Mouse (Mus musculus) intestine, embryonic 14.5 days (tissue): ENCODE data around the gene Ppp2r3a. TPM values are rescaled to one million over a fixed set of nuclear protein-coding genes. Genes with fewer than 3 reads are reported as not detected.

Experiments
- ATAC-seq: fragments of 200-750 bp; cut with Nextera tagmentation; replicated peaks from 2 replicates; pipeline ENCODE4 v1.8.0; 2017; ENCODE audit warnings: low read depth, moderate number of reproducible peaks, moderate TSS enrichment, moderate library complexity; ENCODE audit not compliant: low FRiP score, low TSS enrichment
- DNase-seq: peaks from one replicate; pipeline ENCODE4 v3.0.0-alpha.2; 2018; ENCODE audit warnings: low spot score
- H3K27ac ChIP-seq: fragments of 300-500 bp; sonication (generic); 2 replicates; pipeline ENCODE4 v1.5.1; 2014; ENCODE audit warnings: low read depth, mild to moderate bottlenecking, control low read depth
- H3K27me3 ChIP-seq: fragments of 300-500 bp; sonication (generic); replicated peaks from 2 replicates; pipeline ENCODE4 v1.6.1; 2014; ENCODE audit warnings: low read length, control low read depth; ENCODE audit not compliant: control insufficient read depth, insufficient read depth
- H3K36me3 ChIP-seq: fragments of 300-500 bp; sonication (generic); 2 replicates; pipeline ENCODE4 v1.6.1; 2014; ENCODE audit warnings: low read length, control low read depth; ENCODE audit not compliant: control insufficient read depth, insufficient read depth
- H3K4me1 ChIP-seq: fragments of 300-500 bp; sonication (generic); replicated peaks from 2 replicates; pipeline ENCODE4 v1.6.1; 2014; ENCODE audit warnings: low read length, control low read depth, mixed read lengths; ENCODE audit not compliant: control insufficient read depth, insufficient read depth
- H3K4me2 ChIP-seq: fragments of 300-500 bp; sonication (generic); 2 replicates; pipeline ENCODE4 v1.6.1; 2014; ENCODE audit warnings: low read length
- H3K4me3 ChIP-seq: fragments of 300-500 bp; sonication (generic); 2 replicates; pipeline ENCODE4 v1.5.1; 2014; ENCODE audit warnings: low read depth, low read length, control low read depth, mixed read lengths
- H3K9ac ChIP-seq: fragments of 300-500 bp; sonication (generic); 2 replicates; pipeline ENCODE4 v1.6.1; 2014; ENCODE audit warnings: mild to moderate bottlenecking, low read length
- H3K9me3 ChIP-seq: fragments of 300-500 bp; sonication (generic); 2 replicates; pipeline ENCODE4 v1.6.1; 2016; ENCODE audit warnings: low read length, control low read depth; ENCODE audit not compliant: control insufficient read depth
- WGBS: fragments of 180-500 bp; shearing (Covaris S2); extraction: QIAGEN DNeasy Blood & Tissue Kit; methylation state at CpG from one replicate; pipeline ENCODE4 v1.1.7; 2014; 5-methylcytosine and 5-hydroxymethylcytosine counted together
- polyA plus RNA-seq: library from polyadenylated mRNA; unstranded; fragments of >200 nt; fragmentation: Nextera tagmentation; extraction: Ambion mirVana; gene quantifications from 2 replicates; pipeline ENCODE4 v1.2.1, GENCODE M21; 2014

Gene Ppp2r3a
- polyA plus RNA-seq, 1 experiment from 2014 or later: 14.1 TPM

GRCm38 (mm10) chr9:101160627-101161026 lies 91.0 kb downstream of the Ppp2r3a start:
- Histone ChIP-seq H3K9ac (no peak overlapping the region), H3K9me3 (no peaks in the 10 kb centered on the region), H3K36me3 (no peaks in the 10 kb centered on the region), H3K4me1 (no peaks in the 10 kb centered on the region), H3K4me3 (no peak overlapping the region), H3K4me2 (no peak overlapping the region), H3K27me3 (no peaks in the 10 kb centered on the region), H3K27ac (no peak overlapping the region)
- DNase-seq: no peak
- no peak for ATAC-seq
- WGBS: 89% methylated on average over 1 of the region's 1 CpGs

DNA sequence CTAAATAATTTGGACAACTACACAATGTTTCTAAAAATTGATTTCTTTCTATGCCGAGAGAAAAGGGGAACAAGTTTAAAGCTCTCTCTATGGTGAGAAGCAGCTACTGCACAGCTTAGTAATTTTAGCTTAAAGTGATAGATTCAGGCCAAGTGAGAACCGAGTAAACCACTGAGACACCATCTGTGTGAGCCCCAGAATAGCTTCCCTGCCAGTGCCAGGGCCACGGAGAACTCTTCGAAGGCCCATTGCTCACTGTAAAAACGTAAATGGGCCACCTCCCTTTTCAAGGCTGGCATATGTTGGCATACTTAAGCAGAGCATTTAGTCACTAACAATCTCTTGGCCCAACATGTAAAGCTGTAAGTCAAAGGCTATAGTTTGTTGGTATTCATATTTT lies 91.5 kb downstream of the Ppp2r3a start:
- Histone ChIP-seq H3K4me3 (no peak overlapping the region), H3K36me3 (no peaks in the 10 kb centered on the region), H3K9me3 (no peaks in the 10 kb centered on the region), H3K4me1 (no peaks in the 10 kb centered on the region), H3K27me3 (no peaks in the 10 kb centered on the region), H3K9ac (no peak overlapping the region), H3K4me2 (no peak overlapping the region), H3K27ac (no peak overlapping the region)
- ATAC-seq (no peak), DNase-seq (no peak)
- WGBS: 71% methylated on average over 5 of the region's 5 CpGs

GRCm38 (mm10) chr9:101159431-101159830 lies 92.2 kb downstream of the Ppp2r3a start:
- 87% methylated on average over 1 of the region's 1 CpGs for WGBS
- no peak for DNase-seq

GRCm38 (mm10) chr9:101152872-101153271 lies 98.7 kb downstream of the Ppp2r3a start:
- no peak for DNase-seq
- peaks cover 11% of the 10 kb centered on the region for H3K36me3 ChIP-seq
- WGBS: 75% methylated on average over 5 of the region's 5 CpGs
- no peaks in the 10 kb centered on the region for H3K4me1 ChIP-seq
- H3K9me3 ChIP-seq: no peaks in the 10 kb centered on the region
- no peak overlapping the region for H3K4me3 ChIP-seq
- ATAC-seq: no peak
- no peak overlapping the region for H3K9ac ChIP-seq
- H3K4me2 ChIP-seq: no peak overlapping the region
- no peaks in the 10 kb centered on the region for H3K27me3 ChIP-seq
- H3K27ac ChIP-seq: no peak overlapping the region

More at GRCm38 (mm10) chr9:101159431-101159830, 92.2 kb downstream of the Ppp2r3a start:
- Histone ChIP-seq H3K27me3 (no peaks in the 10 kb centered on the region), H3K4me3 (no peak overlapping the region), H3K36me3 (no peaks in the 10 kb centered on the region), H3K9me3 (no peaks in the 10 kb centered on the region), H3K27ac (no peak overlapping the region), H3K9ac (no peak overlapping the region), H3K4me2 (no peak overlapping the region), H3K4me1 (no peaks in the 10 kb centered on the region)
- no peak for ATAC-seq

DNA sequence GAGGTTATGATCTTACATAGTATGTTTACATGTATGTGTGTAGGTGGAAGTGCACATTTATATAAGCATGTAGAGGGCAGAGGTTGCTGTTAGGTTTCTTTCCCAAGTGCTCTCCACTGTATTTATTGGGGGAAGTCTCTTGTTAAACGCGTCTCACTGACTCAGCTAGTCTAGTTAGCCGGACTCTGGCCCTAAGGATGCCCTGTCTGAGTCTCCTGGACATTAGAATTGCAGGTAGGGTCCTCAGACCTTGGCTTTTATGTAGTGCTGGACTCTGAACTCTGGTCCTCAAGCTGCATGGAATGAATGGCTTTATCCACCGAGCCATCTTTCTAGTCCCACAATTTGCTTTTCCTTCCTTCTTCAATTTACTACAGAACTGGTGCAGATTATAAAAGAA lies 108.0 kb downstream of the Ppp2r3a start:
- Histone ChIP-seq H3K36me3 (peaks cover 31% of the 10 kb centered on the region), H3K4me3 (no peak overlapping the region), H3K4me2 (no peak overlapping the region), H3K27ac (no peak overlapping the region), H3K27me3 (no peaks in the 10 kb centered on the region), H3K9ac (no peak overlapping the region), H3K4me1 (no peaks in the 10 kb centered on the region), H3K9me3 (0 out of 2 replicates have a peak, but pooled peaks cover 2% of the 10 kb centered on the region)
- ATAC-seq (no peak), DNase-seq (no peak)
- 94% methylated on average over 4 of the region's 4 CpGs for WGBS

- Histone ChIP-seq H3K27me3 (no peaks in the 10 kb centered on the region), H3K27ac (no peak overlapping the region), H3K4me2 (no peak overlapping the region), H3K4me1 (peaks cover 5% of the 10 kb centered on the region; the same call in 1 of the 2 replicates), H3K4me3 (no peak overlapping the region), H3K9ac (no peak overlapping the region), H3K9me3 (no peaks in the 10 kb centered on the region), H3K36me3 (peaks cover 9% of the 10 kb centered on the region)
- DNase-seq (no peak), ATAC-seq (no peak)
- WGBS: 88% methylated on average over 8 of the region's 8 CpGs
These were observed 137.3 kb downstream of the Ppp2r3a start for GRCm38 (mm10) chr9:101114182-101114884.

DNA sequence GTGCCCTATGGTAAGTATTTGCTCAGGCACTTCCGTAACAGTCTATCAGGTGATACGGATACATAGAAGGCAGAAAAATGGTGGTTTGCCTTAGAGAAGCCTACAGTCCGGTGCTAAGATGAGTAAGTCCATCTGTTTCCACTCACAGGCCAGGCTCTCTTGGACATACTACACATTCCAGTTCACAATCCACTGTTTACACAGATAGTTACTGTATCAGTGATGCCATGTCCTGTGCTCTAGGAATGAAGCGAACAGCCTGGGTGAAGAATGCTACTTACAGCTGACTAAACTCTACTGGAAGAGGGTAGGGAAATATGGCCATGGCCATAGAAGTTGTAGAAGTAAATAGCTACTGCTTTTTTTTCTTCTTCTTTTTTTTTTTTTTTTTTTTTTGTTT lies 138.3 kb downstream of the Ppp2r3a start:
- H3K27me3 ChIP-seq: no peaks in the 10 kb centered on the region
- no peak overlapping the region for H3K4me2 ChIP-seq
- no peak overlapping the region for H3K27ac ChIP-seq
- H3K4me3 ChIP-seq: no peak overlapping the region
- H3K36me3 ChIP-seq: peaks cover 11% of the 10 kb centered on the region
- no peak for ATAC-seq
- DNase-seq: no peak
- no peak overlapping the region for H3K9ac ChIP-seq
- WGBS: 52% methylated on average over 4 of the region's 4 CpGs
- H3K9me3 ChIP-seq: no peaks in the 10 kb centered on the region
- peaks cover 5% of the 10 kb centered on the region; the same call in 1 of the 2 replicates for H3K4me1 ChIP-seq

DNA sequence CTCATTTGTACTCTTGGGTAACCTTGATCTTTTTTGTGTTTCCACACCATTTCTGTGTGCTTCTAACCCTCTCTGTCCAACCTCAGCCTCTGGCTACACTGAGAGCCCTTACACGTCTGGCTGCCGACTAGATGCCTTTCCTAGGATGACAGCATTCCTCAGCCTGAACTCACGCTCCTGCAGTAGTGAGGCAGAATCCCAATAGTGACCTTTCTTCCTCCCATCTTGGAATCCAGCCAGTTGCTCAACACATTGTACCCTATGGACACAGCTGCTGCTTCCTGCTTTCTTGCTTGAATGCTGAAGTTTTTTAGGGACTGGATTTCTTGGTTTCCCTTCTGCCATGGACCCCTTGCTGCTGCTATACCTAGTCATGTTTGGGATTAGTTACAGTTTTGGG lies 141.6 kb downstream of the Ppp2r3a start:
- ATAC-seq (peak; percentile 36; the same call in 1 of the 2 replicates), DNase-seq (no peak)
- Histone ChIP-seq H3K27me3 (no peaks in the 10 kb centered on the region), H3K4me2 (no peak overlapping the region), H3K4me1 (peaks cover 5% of the 10 kb centered on the region; the same call in 1 of the 2 replicates), H3K36me3 (peaks cover 34% of the 10 kb centered on the region), H3K4me3 (no peak overlapping the region), H3K9ac (no peak overlapping the region), H3K9me3 (no peaks in the 10 kb centered on the region), H3K27ac (no peak overlapping the region; the same call in 1 of the 2 replicates)
- WGBS: 27% methylated on average over 3 of the region's 3 CpGs

DNA sequence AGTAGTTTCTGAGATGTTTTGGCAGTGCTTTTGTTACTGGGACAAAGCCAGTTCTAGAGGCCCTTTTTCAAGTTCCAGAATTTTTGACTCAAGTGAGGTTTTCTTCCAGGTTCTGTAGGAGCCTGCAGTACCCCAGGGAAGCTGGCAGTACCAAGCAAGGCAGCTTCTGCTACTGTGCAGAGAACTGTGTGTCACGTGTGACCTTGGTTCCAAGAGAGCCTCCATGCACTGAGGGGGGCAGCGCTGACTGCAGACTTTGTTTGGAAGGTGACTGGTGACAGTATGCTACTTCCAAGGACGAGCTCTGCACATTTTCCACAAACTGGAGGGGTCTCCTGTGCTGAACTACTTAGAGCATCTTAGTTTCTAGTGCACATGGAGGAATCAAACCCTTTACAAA lies 144.2 kb downstream of the Ppp2r3a start:
- Histone ChIP-seq H3K27ac (no peak overlapping the region), H3K36me3 (peaks cover 42% of the 10 kb centered on the region), H3K4me2 (no peak overlapping the region), H3K4me1 (peaks cover 5% of the 10 kb centered on the region; the same call in 1 of the 2 replicates), H3K9ac (no peak overlapping the region), H3K9me3 (no peaks in the 10 kb centered on the region), H3K4me3 (no peak overlapping the region), H3K27me3 (no peaks in the 10 kb centered on the region)
- ATAC-seq (no peak), DNase-seq (no peak)
- 80% methylated on average over 3 of the region's 3 CpGs for WGBS
